Mouse (Mus musculus) left cerebral cortex, adult 11 months (tissue): ENCODE measurements around the gene Car12.

Source experiments
- DNase-seq: peaks from one replicate; pipeline ENCODE4 v3.0.0; 2022; ENCODE audit warnings: low spot score

Gene Car12

DNA sequence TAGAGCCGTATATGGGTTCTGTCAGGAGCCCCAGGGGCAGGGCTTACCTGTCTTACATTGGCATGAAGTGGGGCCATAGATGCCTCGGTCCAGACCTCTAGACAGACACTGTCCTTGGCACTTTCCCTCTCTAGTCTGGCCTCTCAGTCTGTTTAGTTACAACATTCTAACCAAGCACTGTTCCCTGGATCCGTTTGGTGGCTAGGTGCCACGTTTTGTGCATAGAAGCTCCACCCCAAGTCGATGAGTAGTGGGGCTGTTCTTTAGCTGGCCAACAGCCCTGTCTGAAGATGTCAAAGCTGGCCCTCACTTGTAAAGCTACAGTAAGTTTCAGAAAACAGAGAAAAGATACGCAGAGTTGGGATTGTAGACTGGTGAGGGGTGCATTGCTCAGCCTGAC lies 2.9 kb upstream of the Car12 start:
- DNase-seq = no peak

DNA sequence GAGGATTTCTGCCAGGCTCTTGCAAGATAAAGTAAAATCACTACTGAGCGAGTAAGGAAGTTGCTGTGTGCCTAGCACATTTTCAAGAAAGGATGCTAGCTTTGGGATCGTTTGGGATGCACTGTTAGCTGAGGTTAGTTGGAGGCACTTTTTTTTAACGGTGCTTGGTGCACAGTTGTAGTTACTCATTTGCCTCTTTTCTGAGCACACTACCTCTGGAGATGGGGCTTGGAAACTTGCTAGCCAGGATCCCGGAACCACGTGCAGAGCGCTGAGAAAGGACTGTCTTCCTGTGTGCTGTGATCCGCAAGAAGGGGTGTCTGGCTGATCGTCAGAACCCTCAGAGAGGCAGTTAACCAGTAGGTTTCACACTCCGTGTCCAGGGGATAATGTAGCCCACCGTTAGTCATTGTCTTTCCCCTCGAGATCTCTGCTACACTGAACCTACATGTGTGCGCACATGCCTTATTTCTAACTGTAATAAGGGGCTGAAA lies 583 bp downstream of the Car12 start:
- DNase-seq = no peak

DNA sequence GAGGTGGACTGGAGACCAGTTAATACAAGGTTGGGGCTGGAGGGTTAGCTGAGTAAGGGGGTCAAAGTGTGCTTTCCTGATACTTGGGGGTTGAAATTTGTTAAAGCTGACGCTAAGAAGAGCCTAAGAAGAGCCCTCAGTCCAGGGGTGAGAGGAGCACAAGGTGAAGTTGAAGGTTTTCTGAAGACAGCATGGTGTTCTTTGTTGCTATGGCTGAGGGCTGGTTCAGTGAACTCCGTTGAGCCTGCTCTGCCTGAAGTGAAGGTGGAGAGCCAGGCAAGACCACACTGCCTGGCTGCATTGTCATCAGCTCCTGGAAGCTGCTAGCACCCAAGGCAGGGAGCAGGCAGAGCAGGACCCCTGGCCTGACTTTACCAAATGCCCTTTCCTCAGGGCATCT lies 1.9 kb downstream of the Car12 start:
- no peak for DNase-seq

DNA sequence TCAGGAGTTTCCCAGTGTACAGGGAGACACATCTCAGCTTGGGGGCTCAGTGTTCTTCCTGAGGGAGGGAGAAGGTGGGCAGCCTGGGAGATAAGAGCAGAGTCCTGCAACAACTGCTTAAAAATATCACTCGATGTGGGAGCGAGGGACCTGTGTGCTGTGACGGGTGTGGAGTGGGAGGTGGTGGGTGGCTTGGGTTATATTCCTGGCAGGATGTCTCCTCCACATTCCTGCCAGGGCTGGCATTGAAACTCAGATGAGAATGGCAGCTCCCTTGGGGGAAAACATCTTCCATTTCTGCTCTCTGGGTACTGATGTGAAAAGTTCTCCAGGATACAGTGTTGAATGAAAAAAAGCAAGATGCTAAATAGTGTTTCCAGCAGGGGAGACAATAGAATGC lies 3.0 kb downstream of the Car12 start:
- DNase-seq = peak; percentile 45

DNA sequence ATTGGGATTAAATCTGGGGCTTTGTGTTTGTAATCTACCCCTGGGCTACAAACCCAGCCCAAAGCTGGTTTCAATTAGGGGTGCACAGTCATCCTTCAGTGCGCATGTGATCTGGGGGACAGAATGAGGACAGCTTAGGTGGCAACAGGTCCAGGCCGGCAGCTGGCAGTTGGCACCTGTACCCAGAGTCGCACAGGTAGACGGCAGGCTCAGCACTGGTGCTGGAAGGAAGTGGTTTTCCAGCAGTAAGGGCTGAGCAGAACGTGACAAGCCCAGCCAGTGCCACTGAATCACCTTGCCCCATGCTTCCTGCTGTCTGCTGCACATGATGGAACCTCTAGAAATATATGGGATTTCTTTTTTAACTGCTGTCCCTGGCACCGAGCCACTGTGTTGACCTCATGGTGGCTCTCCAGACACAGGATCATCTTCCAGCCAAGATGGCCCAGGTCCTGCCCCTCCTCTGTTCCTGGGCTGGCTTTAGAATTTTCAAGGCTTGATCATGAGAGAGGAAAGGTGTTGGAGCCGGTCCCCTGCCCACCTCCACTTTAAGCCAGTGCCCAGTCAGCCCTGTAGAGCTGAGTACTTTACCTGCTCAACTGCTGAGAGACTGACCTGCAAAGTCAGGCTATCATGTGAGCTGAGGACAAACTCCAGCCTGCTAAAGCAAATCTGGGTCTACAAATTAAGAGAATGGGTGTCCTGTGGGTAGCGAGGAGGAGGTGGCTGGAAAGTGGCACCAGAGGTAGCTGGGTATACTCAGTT lies 7.4 kb downstream of the Car12 start:
- DNase-seq = no peak

DNA sequence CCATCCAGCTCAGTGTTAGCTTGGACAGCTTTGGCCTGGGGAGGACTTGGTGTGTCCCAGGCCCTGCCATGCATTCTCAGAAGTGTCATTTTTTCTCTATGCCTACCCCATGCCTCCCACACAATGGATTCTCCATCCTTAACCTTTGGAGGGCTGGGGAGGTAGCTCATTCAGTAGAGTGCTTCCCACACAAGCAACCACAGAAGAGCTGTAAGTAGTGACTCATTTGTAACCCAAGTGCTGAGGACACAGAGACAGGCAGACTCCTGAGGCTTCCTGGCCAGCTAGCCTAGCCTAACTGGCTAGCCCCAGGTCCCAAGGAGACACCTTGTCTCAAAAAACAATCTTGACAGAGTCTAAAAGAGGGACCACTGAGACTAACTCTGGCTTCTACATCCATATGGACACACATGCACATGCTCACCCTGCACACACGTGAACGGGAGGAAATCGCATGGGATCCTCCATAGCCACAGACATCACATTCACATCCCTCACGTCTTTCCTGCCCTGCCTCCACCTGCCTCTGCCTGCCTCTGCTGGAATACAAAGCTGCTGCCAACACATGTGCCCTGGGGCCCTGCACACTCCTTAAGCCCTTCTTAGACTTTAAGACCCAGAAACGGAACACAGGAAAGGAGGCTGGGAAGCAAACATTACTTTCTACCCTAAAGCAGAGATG lies 8.8 kb downstream of the Car12 start:
- DNase-seq = no peak

DNA sequence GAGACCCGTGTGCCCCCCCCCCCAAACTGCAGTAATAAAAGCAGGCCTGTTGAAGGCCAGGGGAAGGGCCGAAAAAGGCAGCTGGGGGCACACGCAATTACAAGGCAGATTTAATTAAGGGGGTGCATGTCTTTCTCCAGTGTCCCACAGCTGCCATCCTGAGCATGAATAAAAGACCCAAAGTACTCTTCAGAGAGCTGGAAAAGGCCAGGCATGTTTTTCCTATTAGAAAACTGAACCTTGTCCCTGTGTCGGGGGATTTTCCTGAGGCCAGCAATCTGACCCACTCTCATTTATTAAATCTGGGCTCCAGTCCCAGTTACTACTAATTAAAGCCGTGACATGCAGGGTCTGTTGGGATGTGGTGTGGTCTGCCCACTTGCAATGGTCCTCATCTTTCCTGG lies 9.4 kb downstream of the Car12 start:
- no peak for DNase-seq

DNA sequence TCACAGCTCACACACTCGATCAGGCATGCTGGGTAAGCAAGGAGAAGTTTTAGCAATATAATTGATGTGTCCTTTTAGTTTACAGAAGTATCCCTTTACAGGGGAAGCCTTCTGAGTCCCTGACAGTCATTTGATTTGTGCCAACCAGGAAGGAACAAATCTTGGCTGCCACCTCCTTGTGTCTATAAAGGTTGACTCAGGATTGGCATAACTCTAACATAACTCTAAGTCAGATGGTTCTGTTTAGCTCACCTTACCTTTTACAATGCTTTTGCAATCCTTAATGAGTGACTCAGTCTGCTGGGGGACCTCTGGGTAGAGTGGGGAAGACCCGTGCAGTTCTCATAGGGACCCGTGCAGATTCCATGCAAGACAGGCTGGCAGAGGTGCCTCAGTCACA lies 12.1 kb downstream of the Car12 start:
- DNase-seq = no peak

DNA sequence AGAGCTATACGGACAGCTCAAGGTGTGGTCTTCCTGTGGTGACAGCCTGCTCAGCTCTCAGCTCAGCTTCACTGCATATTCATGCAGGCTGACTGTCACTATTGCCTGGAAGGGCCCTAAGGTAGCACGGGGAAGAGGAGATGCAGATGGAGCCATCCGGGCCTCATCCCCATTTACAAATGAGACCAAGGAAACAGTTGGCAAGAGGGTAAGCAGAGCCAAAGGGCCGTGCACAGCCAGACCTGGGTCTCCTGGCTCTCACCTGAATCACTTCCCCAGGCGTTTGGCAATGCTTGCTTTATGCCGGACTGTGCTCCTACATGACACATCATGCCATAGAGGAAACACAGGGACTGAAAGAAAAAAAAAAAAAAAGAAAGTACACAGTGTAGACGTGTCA lies 13.8 kb downstream of the Car12 start:
- DNase-seq = no peak

DNA sequence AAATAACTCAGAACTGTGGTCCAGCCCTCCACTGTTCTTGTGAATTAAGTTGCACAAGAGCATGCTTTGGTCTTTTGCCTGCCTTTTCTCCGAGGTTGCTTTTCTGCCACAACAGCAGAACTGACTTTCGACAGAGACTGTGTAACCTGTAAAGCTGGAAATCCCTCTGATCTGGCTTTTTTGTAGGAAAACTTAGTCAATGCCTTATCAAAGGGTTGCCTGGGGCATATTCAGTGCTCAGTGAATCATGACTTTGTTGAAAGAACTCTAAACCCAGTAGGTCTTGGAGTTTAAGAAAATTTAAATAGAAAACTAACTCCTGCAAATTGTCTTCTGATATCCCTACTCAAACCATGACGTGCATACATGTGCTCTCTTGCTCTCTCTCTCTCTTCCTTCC lies 17.1 kb downstream of the Car12 start:
- DNase-seq = no peak

DNA sequence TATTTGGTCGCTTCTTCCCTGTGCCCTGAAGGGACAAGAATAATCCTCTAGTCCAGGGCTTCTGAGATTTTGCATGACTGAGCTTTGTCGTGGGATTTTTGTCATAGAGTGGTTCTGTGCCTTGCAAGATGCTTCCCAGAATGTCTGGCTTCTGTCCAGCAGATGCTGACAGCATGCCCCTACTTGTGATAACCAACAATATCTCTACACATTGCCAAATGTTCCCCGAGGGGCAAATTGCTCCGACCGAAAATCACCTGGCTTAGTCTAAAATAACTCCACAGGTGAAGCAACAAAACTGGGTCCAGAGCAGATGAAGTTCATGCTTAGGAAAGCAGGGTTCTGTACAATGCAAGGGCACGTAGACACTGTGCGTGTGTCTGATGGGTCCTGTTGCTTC lies 17.8 kb downstream of the Car12 start:
- no peak for DNase-seq

DNA sequence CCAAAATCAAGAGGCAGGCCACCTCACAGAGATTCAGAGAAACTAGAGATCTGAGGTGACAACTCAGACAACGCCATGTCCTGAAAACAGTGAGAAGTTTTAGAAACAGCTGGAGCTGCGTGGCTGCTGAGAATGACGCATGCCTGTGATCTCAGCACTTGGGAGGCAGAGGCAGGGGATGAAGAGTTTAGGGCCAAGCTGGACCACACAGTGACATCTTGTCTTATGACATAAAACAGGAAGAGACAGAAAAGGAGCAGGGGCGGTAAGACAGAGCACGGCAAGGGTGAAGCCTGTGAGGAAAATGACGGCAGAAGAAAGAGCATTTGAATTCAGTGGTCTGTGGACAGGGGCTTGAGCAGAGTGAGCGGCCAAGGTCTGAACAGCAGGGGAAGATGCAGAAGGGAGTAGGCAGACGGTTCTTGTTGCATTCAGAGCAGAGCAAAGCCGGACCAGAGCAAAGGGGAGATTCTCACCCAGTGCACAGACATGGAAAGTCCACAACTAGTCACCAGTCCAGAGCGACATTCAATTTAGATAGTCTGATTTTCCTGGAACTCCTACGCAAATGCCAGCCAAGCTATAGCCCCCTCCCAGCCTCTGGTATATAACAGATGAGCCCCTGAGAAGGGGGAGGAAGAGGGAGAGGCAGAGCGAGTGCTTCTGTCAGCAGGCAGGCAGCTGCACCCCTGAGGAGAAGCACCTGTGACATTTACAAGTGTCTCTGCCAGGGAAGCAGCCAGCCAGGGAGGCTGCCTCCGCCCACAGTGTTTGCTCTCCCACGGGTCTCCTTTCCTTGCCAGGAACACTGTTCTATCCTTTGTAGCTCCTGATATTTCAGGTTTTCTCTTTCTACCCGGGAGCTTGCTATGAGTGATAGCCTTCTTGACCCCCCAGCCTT lies 19.6 kb downstream of the Car12 start:
- DNase-seq = peak; percentile 59

DNA sequence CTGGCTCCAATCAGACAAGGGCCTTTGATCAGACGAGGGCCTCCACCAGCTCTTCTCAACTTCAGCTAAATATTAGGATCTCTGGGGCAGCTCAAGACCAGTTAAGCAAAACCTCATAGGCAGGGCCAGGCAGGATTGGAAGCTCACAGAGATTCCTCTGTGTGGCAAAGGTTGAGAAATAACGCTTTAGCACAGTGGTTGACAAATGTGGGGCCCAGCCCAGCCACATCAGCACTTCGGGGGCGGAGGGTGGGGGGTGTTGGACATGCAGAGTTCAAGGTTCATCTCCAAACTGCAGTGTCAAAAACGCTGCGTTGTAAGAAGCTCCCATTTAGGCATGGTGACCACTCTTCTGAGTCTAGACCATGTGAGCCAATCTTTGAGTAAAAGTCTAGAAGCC lies 21.1 kb downstream of the Car12 start:
- no peak for DNase-seq

DNA sequence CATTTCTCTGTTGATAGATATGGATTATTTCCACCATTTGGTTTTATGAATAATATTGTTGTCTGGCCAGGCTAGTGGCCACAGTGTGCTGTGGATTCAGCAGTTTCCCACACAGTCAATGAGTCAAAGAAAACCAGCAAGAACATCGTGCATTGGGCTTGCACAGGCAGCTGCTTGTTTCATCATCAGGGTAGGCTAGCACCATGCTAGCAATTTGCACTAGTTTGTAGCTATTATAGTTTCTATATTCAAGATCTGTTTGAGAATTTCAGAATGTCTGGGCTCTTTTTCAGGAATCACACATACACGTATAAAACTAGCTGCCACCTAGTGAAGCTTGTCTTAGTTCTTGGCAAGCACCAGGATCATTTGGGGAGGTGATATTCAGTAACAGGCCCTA lies 21.6 kb downstream of the Car12 start:
- no peak for DNase-seq

DNA sequence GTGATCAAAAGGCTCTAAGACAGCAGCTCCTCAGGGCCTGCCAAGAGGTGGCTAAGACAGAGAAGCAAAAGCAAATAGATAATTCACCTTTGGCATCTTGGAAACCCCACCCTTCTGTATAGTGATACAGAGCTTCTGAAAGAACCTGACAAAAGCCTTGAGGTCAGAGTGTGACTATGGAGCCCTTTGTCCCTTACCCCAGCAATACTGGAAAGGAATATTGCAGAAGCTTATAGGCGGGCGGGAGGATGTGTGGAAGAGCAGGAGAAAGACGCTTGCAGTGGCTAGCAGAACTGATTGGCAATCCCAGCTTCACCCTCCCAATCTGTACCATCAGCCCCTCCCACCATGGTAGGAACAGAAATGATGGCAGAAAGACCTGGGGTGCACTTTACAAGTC lies 22.5 kb downstream of the Car12 start:
- no peak for DNase-seq

DNA sequence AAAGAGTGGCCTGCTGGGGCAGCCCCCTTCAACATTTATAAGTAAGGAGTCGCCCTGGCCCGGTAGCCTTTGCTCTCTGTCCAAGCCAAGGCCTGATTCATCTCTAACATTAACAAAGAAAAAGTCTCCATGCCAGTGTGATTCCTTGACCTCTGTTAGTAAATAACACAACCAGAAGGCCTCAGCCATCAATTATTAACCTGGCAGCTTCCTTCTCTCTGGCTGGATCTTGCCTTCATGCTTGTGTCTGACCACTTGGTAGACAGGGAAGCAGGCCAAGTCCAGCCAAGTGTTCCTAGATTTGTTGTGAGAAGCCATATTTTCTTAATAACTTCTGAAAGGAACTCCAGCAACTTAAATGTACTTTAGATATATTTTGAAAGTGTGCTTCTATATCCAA lies 23.1 kb downstream of the Car12 start:
- no peak for DNase-seq

DNA sequence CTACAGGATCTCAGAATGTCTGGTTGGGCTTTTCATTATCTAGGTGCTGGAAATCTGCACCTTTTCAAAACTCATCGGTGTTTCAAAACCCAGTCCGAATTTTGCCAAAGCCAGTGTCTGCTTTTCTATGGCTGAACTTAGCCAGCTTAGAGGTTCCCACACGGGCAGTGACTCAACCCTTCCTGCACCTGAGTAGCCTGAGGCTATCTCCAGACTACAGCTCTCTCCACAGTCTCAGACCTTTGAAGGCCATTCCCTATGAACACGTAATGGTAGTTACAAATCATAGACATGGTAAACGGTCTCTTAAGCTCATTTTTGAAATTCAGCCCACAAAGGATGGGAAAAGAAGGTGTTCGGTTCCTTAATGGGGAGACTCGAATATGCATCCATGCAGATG lies 26.0 kb downstream of the Car12 start:
- no peak for DNase-seq

DNA sequence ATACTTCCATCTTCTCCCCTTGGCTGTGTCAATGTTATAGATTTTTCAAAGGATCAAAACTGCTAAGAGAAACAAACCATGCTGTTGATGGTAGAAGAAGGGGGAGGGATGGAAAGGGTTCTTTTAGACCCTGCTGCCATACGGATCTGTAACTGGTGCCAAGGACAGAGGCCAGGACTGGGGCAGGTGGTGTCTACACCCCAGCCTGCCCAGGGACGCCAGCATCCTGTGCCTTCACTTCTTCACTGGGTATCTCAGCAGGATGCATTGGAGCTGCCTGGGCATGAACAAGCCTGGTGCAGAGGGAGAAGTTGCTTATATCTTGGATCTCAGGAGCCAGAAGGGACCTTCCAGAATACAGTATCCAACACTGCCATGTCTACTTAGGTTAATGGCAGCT lies 31.0 kb downstream of the Car12 start:
- no peak for DNase-seq

DNA sequence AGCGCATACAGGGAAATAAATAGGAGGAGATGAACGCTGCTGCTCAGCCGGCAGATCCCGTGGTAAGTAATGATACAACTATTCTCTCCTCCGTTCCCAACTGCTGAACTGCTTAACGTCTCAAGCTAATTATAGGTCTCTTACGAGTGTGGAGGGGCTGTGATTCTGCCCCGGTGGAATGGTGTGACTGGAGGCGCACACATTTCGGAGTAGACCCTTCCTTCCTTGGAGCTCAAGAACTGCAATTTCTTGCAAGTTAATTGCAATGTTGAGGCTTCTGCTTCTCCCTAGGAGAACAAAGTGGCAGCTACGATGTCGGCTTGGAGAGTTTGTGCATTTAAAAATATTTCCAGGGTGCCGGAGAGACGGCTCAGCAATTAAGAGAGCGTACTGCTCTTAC lies 34.9 kb downstream of the Car12 start:
- DNase-seq = peak; percentile 49

DNA sequence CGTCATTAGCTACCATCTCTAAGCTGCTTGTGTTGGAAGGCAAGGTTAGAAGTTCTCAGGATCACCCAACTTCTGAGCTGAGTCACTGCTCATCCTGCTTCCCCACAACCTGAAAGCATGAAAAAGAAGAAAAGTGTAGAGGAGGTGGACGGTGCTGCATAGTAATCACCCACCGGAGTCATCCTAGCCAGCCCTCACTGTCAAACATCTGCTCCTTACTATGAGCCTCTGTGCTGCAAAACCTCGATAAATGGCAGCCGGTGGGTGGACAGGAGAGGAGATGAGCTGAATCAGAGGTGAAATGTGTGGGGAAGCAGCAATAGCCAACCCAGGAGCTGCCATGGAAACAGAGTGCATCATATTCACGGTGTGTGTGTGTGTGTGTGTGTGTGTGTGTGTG lies 39.4 kb downstream of the Car12 start:
- DNase-seq = peak; percentile 61

DNA sequence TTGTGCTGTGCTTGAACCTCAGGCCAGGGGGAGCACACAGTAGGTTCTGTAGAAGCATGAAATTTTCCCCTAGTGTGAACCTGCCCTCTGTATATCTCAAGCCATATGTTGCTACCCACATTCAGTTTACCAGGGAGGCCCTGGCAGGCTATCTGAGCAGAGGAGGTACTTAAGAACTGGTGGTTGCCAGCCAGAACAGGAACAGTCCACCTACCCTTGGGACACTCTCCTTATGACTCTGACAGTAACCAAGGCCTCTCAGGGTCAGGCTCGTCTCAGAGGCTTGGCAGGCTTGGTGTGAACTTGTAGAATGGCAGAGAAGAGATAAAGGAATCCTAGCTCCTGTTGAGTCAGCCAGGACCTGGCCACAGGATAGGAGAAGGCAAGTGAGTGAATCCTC lies 47.5 kb downstream of the Car12 start:
- no peak for DNase-seq

DNA sequence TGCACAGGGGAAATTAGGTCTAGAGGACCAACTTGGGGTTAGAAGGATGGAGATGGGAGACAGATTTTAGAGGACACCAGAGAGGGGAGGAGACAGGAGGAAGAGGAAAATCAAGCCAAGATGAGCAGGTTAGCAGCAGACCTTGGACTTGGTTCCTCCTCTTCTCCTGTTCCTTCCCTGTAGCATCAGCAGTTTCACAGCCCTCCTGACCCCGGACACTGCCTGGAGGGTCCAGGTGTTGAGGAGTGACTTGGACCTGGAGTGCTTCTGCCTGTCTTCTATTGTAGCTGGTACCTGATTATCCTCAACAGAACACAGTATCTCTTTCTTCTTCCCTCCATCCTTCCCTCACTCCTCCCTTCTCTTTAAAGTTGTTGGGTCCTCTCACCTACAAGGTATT lies 55.2 kb downstream of the Car12 start:
- no peak for DNase-seq

DNA sequence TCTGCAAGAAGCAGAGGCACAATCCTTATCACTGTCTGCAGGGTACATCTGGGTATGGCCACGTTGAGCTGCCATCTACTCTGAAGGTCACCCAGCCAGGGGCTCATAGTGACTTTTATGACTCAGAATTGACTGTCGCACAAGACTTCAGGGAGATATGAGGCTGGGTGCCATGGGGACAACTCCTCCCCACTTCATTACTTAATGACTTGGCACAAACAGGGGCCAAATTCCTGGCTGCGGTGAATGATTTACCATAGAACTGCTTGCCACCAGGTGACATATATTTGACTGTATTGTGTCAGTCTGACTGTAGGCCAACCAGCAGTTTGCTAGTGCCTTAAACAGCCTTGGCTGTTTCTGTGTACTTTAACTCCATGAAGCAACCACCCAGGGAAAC lies 55.8 kb downstream of the Car12 start:
- no peak for DNase-seq
